Mouse (Mus musculus) adrenal gland, adult (tissue): ENCODE results near the gene Npas3.

Experiments
- DNase-seq, 2 experiments: peaks; one replicate each; pipeline ENCODE4 v3.0.0; 2022 to 2023; ENCODE audit warnings: low spot score in 1 of 2; ENCODE audit not compliant: inconsistent age in 2 of 2

Gene Npas3

DNA sequence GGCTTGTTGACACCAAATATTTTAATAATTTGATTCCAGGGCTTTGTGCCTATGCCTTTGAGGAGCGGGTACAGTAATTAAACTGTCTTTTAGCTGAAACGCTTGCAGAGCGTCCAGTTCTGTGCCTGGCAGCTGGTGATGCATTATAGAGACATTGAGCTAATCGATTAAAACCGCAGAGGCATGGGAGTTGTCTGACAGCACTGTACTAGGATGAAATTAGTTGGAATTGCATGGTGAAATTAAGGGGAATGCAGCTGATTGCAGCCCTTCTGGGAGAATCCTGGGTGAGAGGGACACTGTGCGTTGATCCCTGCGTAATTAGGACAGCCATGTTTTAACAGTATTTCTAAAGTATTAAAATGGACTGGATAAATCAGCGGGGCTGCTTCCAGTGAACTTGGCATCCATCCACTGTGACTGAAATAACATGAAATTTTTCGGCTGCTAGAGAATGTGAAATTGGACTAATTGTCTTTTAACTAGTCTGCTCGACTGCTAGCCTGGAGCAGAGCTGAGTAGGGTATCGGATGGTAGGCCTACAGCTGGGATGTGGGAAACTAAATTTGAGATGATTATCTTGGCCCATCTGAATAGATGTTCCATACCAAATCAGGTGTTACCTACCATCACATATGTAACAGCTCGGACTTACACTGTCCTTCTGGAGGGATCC lies 318.4 kb downstream of the Npas3 start:
- DNase-seq = no peak

DNA sequence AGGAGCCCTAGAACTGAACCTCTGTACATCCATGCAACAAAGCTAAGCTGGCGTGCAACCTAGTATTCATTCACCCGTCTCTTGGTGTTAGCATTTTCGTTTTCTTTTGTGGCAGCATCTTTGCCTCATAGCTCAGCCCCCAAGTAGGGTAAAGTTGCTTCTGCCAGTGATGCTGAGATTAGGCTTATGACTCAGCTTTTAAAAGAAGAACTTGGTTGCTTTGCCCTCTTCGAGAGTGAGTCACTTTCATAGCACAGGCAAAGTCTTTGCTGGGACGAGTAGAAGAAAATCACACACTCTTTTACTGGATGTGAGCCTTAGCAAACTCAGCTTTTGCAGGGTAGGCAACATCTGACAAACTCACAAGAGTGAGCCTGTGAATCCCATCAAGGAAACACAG lies 332.7 kb downstream of the Npas3 start:
- DNase-seq = no peak

DNA sequence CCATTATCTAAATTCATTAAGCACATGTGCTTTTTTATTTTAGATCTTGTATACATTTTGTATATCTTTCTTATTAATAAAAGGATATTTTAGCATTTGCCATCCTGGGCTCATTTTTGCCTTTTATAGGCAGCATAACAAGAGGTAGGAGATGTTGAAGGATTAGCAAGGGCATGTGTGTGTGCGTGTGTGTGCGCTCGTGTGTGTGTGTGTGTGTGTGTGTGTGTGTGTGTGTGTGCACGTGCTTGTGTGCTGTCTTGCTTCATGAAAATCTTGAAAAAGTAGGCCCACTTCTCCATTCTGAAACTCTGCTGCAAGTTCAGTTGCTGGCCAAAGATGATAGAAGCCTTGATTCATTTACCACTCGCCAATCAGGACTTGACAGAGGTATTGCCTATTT lies 338.8 kb downstream of the Npas3 start:
- DNase-seq = no peak

DNA sequence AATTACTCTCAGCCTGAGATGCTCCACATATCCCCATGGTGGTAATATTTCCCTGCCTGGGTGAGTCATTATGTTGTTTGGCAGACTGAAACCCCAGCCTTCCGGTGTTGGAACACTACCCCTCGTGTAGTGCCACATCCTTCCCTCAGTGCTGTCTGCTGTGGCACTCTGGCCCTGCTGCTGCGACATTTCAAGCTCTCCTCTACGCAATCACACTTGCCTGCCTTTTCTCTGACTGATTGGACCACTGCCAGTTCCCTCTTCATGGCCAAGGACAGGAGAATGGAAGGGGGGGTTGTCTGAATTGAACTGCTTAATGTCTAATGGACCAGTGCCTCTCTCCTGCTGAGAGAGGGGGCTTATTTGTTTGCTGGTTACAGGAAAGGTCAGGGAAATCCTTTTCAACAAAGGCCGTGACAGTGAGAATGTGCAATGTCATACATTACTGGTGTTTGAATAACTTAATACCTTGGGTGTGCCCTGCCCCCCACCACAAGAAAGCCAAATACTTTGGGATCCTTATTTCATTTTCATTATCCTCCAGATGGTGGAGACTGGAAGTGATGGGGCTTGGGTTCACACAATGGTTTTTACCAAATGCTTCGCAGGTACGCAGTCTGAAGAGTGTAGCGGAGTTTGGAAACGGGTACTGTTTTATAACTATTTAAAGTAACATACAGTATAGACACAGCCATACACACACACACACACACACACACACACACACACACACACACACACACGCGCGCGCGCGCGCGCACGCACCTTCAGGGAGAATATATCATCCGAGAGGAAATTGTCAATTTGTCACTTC lies 339.4 kb downstream of the Npas3 start:
- DNase-seq = peak; percentile 78 to 85

DNA sequence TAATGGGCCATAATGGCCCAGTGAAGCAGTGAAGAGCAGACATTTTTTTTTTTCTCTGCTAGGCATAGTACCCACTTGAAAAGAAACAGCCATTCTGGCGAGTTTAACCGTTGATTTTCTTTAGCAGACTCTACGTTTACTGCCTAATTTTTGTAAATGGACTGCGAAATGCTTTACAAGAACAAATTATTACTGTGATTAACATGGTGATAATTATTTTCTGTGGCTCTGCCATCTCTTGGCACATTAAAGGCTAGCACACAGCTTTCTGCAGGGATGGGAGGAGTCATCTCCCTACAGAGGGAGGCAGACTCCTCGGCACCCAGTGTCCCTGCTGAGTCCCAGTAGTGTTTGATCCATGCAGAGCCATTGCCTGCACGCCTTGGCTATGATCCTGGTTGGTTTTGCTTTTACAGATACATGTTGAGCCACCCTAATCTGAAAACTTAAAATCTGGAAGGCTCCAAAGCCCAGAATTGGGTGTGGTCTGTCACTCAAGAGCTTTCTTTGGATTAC lies 341.0 kb downstream of the Npas3 start:
- DNase-seq = no peak

DNA sequence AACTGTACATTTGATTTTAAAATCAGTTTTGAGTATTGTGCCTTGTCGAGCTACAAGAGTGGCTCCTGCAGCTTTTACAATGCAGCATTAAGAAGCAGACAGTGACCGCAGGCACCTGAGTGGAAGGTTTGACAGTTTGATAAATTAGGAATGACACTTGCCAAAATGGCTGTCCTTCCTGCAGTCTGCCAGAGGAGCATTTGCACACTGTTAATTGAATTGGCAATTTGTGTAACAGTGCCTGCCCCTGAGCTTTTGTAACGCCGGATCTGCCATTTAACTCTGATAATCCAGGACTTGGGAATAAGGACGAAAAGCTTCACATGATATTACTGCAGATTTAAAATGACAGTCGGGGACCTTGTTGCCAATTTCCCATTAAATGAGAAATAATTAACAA lies 357.2 kb downstream of the Npas3 start:
- DNase-seq = no peak

DNA sequence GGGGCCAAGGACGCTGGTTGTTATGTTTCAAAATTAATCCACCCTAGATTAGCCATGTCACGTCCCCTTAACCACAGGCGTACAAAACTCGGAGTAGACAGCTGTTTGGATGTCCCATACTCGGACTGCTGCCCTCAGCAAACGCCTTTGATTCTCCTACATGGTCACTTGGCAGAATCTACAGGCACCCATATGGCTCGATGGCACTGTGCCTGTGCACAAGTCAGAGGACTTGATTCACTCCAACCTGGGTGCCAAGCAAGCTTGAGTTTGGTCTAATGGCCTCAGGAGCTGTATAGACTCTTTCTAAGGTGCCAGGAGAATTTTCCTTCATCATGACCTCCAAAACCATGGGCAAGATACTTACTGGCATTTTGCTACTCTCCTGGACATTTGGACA lies 363.6 kb downstream of the Npas3 start:
- DNase-seq = no peak

DNA sequence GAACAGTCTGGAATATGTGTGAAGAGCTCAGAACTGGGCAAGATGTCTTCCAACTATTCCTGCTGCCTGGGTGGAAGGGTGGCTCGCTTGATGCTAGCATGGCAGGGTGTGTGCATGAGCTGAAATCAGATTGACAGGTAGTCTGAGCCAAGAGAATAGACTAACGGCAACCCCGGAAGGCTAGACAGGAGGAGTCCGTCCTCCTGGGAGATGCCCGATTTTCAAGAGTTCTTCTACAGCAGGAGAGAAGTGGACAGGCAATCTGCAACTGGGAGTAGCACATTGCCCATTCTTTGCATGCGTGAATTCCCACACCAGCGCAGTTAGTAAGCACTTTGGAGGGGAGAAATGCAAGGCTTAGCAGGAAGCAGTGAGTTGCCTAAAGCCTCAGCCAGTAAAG lies 372.8 kb downstream of the Npas3 start:
- no peak for DNase-seq

DNA sequence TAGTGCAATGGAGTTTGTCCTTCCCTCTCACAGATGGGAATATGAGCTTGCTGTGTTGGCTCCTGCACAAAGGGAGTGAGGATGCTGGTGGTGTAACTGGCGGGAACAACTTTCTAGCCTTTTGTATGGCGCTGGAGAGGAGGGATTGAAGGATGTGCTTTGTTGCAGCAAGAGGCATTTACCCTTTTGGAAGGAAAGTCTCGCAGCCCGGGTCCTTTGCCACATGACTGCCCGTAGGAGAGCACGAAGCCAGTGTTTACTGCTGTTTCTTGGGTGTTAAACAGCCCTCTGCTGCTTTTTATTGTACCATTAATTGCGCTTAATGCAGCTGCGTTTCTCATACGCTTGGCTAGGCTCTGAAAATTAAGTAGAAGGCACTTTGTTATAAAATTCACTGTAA lies 375.3 kb downstream of the Npas3 start:
- DNase-seq = no peak

DNA sequence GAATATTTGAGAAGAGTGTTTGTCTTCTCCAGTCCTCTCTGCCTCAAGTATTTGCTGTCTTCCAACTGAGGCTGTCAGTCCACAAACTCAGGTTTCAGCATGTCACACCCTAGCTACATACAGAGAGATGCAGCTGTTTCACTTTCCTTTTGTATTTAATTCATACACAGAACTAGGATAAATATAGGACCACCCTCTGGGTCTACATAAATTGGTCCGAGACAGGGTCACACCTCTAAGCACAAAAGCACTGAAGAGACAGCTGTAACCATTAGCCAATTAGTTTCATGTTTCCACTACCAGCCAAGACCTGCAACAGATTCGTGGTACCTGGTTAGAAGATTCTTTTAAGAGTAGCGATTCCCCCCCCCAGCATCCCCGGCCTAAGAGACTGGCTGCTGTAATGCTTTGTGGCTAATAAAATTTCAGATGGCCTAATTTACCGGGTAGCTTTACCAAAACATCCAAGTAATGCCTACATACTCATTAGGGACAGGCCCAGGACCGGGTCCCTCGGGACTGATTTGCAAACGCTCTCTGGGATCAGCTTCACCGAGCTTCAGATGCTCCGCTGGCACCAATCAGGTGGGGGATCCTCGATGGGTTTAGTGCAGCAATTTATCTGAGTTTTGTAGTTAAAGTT lies 376.0 kb downstream of the Npas3 start:
- no peak for DNase-seq

DNA sequence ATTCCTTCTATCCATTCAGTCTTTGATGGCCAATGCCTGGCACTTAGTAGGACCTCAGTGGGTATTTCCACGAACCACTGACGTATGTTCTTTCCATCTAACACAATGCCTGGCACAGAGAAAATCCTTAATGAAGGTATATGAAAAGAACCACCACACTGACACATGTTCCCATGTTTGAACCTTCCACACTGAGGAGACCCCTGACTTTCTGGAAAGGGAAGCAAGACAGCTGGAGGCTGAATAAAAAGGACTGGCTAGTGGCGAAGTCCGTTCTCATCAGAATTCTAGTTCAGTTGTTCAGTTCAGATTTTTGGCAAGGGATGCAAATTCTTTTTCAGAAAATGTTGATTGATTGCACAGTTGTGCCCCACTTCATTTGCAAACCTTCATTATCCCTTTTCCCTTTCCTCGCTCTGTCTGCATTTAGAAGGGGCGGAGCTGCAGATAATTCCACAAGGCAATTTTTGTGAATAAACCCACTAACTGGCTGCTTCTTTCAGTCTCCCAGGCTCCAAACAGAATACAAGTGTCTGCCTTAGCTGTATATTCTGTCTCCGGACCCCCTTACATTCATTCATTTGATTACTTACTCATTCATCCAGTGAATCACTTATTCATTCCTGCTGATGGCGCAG lies 381.1 kb downstream of the Npas3 start:
- DNase-seq = no peak

DNA sequence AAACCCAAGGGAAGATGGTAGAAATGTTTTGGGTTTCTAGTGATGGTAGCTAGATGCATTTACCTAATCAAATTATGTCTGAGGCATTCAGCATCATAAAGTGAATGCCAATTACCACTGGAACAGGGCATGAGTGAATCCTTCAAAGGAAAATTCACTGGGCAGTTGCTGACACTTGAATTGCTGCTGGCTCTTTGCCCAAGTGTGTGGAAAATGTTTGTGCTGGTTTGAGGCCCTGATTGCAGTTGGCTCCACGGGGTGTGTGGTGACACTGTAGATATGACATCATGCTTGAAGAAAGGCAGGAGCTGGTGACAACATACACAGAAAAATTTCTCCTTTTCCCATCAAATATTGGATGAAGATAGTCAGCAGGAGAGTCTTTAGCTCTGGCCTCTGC lies 382.1 kb downstream of the Npas3 start:
- DNase-seq = peak in 1 of 2 experiments; percentile 25

DNA sequence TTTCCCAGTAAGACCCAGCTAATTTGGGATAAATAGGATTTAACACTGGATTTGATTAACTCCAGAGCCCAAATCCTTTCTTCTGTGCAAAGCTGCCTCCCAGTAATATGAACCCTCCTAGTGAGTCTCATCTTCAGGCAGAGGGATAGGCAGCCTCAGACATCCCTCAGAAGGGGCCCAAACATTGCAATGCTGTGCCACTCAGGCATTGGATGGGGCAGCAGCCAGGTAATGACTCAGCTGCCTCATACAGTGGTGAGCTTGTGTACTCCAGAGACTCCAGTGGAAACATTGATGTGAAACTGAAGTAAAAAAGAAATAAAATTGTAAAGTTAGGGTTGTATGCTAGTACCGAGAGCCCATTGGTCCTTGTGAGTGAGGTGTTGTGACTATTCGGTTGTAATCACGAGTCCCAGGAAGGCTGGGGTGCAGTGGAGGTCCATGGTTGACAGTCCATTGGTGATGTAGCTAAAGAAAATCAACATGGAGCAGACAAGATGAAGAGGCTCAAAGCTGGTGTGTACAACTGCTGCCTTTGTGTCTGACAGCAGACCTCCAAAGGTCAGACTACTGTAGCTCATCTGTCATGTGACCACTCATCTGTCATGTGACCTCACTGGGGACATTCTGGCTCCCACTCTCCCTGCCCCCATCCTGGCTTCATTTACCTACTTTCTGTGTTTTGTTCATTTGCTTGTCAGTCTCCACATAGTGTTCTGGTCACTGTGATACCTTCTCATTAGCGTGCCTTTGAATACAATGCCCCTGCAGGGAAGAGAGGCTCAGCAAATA lies 383.0 kb downstream of the Npas3 start:
- no peak for DNase-seq

DNA sequence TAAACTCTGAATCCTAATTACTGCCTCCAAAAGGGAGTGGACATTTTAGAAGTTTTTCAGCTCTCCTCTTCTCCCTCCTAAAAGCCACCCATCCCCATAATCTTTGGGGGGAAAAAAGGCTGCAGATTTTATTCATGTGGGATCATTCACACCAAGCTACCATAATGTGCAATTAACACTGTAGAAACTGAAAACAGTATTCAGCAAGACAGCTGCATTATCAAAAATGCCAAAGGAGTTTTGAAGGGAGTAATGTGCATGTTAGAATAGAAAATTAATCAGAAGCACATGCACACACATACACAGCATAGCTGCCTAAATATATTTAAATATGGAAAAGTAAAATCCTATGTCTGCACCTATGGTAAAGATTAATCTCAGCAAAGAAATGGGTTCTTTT lies 390.1 kb downstream of the Npas3 start:
- DNase-seq = no peak

DNA sequence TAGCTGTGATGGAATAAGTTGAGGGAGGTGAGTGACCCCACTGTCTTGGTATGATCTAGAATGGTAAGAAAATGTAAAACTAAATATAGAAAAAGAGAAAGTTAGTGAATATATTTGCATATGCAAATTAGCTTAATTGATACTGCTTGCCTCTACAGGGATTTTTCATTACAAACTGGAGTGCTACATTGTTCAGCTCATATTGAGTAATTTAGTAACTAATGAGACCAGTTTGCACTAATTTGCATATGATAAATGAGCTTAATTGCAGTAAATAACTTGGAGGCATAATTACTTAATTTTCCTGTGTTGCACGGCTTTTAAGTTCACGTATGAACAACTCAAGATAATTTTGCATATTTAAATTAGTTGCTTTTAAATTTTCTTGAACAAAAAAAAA lies 398.8 kb downstream of the Npas3 start:
- DNase-seq = no peak

DNA sequence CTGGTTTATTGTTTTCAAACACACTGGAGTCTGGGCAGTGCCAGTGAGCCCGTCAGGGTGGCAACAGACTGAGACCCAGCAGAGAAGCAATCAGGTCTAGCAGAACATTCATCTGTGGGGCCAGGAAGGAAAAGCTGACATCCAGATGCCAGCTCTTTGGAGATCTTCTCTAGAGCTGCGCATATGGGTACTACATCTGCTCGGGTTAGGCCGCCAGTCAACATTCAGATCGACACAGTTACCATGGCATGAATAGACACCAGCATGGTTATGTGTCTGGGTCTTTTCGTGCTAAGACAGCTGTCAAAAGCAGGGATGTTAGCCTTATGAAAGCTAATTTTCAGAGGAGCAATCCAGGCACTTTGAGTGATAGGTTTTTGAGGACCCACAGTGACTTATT lies 407.8 kb downstream of the Npas3 start:
- DNase-seq = no peak

DNA sequence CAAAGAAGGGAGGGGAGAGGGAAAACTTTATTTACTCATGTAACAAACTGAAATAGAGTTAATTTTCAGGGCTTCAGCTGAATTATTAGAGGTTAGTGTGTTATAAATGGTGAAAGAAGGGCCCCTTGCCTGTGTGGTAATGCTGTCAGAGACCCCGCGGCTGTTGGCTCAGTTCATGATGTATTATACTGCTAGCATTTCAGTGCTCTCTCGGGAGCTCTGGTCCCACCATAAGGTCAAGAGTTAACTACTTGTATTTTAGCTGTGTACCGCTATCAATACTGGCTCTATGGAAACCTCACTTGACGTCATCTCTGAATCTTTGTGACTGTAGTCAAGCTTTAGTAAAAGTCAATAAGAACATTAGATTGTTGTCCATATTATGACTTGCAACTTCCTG lies 415.6 kb downstream of the Npas3 start:
- DNase-seq = no peak

DNA sequence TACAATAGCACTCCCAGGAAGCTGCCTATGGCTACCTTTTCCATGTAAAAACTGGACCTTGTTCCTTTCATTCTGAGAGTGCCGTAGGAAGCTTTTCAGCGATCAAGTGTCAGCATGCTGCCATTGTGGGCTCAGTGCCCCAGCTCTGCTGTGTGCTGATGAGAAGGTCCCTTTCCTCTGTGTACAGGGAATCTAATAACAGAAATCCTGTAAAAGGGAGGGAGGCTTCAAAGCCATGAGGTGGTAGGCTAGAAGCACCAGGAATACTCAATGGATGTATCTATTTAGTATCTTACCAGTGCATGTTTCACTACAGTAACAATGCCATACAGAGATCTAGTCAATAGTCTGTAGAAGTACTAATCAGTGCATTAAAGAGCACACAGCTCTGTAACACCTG lies 423.4 kb downstream of the Npas3 start:
- no peak for DNase-seq

DNA sequence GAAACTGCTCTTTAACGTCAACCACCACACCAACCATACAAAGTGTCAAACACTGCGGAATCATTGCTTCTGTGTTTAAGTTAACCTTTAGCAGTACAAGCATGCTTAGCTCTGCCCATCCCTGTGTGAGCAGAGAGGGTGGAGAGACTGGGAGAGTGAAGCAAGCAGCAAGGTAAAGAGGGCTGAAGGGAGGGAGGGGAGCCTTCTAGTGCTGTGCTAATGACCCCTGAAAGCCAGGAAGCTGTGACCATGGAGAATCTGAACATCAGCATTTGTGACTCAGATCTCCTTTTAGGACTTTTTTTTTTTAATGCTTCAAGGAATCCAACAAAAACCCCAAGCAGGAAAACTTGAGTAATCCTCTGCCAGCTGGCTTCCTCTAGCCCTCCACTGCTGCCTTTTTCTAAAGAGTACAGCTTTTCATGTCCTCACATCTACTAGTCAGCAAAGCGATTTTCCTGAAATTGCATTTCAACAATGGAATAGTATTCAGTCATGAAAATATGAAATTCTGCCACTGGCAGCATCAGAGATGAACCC lies 428.7 kb downstream of the Npas3 start:
- no peak for DNase-seq

DNA sequence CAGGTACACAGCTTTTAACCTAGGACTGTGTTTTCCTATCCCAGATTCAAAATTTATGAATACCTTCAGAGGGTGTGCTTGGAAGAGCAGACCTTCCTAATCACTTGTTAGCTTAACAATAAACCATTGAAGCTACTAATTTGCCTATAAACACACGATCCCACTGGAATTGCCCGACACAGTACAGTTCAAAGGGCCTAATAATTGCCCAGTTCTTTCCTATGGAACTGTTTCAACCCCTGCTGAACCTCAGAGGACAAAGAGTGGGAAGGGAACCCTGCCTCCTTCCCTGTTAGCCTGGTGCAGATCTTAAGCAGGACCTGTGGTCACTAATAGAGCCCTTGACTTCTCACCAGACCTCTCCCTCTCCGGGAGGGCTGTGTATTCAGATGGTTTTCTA lies 429.7 kb downstream of the Npas3 start:
- DNase-seq = no peak

DNA sequence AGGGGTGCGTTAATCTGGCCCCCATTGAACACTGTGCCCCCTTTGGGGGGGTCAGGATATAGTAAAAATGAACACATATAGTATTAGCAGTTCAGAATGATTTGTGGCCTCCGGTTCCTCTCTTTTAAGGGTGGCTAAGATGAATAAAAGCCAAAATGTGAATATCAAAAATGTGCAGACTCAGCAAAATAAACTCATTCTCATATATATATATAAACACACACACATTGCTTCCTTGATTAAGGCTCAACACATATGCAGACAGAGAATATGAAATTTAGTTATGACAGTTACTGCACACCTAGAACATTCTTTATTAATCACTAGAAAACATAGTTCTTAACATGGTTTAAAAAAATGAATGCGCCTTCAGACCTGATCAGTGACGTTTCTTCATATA lies 430.7 kb downstream of the Npas3 start:
- no peak for DNase-seq
